Mouse (Mus musculus) lung, adult 18-20 months (tissue): ENCODE results near the gene Fbln5.

ENCODE experiments used
- DNase-seq, 2 experiments: peaks; one replicate each; pipeline ENCODE4 v3.0.0; 2022; ENCODE audit warnings: mixed read lengths in 2 of 2

The Fbln5 gene

DNA sequence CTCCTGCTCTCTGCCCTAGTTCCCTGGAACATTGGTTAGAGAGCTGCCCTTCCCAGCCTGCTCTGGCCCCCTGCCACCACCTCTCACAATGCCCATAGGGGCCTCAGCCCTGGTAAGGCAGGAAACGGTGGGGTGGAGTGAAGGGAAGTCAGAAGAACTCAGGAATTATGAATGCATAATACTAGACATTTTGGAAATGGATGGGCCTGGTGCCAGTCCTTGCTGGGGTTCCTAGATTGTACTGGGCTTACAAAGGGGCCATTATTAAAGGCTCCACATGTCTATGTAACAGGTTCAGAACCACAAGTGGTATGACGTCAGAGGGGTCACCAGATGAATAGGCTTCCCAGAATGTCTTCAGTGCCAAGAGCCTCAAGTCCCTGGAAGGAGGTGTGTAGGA lies 11.5 kb downstream of the Fbln5 start:
- DNase-seq = peak; percentile 40 to 41

DNA sequence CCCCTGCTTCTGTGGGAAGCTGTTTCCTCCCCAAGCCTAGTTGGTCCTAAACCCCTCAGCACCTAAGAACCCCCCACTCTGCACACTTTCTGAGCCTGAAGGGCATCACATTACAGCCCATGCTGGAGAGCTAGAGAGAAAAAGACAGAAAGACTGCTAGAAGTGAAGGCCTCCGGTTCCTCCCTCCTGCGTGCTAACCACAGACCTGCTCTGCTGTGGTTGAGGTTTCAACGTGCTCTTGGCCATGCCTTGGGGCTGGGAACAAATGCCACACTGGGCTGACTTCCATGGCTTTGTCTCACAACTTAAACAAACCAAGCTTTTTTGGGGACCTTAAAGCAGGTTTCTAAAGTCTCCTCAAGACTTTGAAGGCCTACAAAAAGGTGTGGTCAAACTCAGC lies 16.4 kb downstream of the Fbln5 start:
- DNase-seq = no peak

DNA sequence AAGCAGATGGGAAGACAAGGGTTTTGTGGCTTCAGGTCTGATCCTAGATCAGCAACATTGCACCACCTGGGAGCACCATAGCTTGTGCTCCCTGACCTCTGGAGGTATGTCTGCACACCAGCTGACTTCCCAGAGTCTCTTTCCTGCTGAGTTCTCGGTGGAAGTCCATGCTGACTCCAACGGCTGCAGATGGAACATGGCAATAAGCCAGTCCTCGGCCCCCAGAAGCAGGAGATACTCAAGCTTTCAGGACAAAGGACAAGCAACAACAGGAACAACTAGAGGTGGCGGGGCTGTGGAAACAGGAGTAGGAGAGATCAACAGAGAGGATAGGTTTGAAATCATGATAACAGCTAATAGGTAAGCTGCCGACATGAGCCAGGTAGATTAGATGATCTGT lies 17.1 kb downstream of the Fbln5 start:
- no peak for DNase-seq

DNA sequence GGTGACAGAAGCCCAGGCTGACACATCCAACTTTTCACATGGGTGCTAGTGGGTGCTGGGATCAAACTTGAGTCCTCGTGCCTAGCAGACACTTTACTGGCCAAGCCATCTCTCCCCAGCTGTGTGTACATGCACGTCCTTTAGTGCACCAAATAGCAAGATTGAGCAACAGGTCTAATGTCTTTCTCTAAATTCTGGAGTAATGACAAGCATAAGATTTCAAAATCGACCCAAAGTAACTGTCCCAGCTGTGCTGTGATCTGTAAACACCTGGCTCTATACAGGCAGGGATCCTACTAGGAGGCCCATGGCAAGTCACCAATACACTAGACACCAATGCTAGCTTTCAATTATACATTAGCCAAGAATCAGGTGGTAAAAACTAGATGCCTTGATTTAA lies 17.8 kb downstream of the Fbln5 start:
- DNase-seq = no peak

DNA sequence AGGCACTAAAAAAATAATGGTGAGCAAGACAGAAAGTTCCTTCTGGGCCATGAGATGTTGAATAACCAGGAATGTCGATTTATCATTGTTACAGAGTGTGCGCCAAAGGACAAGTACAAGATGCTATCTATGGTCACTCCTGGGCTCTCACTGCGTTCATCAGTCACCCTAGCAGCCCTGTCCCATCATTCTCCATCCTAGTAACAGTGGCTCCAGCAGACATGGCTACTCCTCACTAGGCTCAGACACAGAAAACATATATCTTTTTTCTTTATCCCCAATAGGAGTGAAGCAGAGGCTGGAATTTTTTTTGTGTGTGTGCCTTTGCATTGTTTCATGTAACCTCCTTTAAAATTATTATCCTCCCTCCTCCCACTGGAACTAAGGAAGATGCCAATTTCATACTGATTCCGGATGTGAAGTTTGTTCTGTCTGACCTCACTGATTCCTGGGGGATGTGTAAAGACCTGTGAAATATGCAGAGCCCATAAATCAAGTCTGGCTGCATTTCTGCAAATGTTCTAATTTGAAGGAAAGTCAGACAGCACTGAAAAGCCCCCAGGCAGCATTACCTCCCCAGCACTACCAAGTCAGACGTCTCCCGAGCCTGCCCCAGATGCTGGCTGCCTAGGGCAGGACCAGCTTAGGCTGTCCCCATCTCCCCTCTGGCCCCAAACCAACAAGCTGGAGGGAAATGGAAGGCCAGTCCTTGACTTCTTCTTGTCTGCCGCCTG lies 20.5 kb downstream of the Fbln5 start:
- no peak for DNase-seq

DNA sequence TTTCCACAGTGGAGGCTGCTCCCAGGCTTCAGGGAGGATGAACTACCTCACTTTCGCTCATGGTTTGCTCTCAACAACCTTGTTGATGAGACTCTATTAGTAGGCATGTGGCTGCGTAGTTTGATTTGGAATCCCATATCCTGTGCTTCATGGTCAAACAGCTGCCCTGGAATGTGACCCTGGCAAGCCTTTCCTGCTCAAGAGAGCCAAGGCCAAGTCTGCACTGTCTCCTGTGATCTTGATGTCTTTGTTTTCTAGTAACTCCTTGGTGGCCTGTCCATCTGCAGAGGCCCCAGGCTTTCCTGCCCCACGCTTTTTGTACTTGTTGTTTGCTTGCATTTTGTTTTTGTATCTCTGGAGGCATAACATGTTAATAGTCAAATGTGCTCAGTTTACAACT lies 24.4 kb downstream of the Fbln5 start:
- peak; percentile 38 to 43 for DNase-seq

DNA sequence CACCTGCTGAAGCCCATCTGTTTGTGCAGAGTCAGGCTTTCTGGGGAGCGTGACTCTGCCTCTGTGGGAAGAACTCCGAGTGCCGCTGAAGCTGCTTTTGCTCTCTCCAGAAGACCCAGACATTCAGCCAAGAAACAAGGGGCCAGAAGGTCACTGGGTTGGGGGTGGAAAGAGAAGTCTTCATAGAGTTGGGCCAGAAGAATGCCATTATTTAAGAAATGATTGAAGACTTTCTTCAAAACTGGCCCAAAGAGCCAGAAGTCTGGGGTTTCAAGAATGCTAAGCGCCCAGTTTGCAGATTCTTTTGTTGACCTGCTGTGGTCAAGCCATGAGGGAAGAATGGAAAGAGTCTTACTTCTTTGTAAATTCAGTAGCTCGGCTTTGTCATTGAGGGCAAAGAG lies 25.6 kb downstream of the Fbln5 start:
- peak; percentile 40 to 47 for DNase-seq

DNA sequence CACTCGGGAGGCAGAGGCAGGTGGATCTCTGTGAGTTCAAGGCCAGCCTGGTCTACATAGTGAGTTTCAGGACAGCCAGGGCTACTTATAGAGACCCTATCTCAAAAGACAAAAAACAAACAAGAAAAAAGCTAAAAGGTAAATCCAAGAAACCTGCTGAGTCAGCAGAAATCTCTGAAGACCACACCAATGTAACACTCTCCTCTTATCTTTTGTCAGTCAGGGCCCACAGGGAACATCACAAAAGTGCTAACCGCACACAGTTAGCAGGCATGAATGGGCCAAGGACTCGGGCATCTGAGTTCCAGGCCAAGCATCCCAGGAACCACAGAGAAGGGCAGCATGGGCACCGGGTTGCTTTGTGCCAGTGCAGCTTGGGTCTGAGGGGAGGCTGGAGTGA lies 26.2 kb downstream of the Fbln5 start:
- DNase-seq = no peak

DNA sequence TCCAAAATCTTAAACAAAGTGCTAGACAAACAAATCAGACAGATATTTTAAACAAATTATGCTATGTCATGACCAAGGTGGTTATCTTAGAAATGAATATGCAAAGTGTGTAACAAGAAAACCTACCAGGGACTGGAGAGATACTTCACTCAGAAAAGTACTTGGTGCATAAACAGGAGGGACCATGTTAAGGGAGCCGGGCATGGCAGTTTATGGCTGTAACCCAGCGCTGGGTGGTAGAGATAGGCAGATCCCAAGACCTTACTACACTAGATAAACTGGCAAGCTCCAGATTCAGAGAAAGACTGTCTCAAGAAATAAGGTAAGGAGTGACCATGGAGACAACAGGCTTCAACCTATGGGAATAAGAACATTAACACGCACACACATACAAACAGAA lies 29.1 kb downstream of the Fbln5 start:
- no peak for DNase-seq

DNA sequence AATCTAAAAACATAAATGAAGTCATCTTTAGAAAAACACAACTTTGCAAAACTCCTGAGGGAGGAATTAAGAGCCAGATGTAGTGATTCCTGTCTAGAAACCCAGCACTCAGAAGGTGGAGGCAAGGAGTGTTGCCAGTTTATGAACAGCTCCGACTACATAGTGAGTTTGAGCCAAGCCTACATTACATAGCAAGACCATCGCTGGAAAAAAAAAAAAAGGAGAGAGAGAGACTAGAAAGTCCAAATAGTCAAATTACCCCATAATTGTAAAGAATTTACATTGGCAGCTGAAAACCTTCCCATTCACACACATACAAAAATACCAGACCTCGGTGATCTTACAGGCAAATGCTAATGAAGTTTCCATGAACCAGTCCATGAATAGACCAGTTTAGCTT lies 29.6 kb downstream of the Fbln5 start:
- no peak for DNase-seq

DNA sequence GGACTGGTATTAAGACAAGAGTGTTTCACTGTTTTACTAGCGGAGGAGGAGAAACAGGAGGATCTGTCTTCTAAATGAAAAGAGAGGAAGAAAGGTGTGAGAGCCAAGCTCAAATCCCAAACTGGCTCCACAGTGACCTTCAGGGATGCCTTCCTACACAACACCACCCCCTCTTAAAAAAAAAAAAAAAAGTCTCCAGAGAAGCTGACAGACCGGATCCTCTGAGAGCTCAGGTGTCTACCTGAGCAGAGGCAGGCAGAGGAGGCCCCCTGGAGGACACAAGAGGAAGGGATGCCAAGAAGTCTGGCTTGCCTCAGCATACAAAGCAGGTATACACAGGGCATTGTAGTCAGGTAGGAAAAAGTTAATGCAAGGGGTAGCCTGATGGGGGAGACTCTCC lies 36.1 kb downstream of the Fbln5 start:
- DNase-seq = peak; percentile 42 to 66

DNA sequence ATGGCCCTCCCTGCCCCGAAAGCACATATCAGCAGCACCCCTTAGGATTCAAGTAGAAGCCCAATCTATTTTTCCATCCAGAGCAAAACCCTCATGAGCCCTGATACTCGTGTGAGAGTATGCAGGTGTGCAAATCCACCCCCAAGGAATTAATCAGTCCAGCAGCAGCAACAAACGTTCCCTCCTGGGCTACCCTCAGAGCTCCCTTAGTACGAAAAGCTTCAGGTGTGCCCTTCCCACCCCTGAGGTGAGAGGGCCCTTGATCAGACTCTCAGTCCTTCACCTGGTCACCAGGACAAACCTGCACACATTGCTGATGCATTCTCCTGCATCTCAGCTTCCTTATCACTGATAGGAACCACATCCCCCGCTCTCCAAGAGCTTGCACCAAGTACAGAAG lies 37.9 kb downstream of the Fbln5 start:
- DNase-seq = no peak

DNA sequence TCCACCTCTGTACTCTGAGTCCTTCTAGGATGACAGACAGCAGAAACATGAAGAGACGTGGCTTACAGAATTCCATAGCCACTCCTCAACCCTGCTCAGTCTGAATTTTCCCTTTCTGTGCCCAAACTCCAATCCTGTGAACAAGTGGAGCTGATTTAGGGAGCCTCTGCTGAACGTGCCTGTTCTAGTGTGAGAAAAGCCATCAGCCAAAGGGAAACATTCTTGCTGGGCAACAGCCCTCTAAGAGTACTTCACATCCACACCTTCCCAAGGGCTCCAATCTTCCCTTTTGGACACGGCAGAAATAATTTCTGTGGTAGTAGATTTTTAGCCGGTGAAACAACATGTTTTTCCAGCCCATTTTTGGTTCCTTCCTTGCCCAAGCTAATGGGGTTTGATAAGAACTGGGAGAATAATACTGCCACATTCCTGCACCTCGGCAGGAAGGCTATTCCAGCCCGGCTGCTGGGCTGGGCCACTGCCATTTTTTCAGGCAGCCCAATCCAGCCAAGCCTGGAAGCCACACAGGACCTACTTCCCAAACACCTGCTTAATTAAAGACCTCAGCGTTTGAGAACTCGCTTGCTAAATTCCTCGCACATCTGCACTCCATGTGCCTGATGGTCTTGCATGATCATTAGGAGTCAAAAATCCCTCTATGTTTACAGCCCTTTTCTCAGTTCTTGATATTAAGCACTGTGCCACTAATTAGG lies 41.1 kb downstream of the Fbln5 start:
- peak in 1 of 2 experiments; percentile 38 for DNase-seq

DNA sequence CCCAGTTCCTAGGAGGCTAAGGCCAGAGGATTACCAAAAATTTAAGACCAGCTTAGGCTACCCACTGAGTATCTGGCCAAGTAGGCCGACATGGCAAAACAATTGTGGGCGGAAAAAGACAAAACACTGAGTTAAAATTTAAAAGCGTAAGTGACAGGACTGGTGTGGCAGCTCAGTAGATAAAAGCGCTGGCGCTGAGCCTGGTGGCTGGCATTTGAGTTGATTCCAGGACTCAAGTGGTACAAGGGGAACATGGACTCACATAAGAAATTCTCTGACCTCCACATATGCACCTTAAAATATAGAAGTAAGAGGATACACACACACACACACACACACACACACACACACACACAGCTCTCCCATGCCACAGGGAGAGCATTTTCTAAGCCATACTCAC lies 42.5 kb downstream of the Fbln5 start:
- DNase-seq = peak; percentile 70 to 74

DNA sequence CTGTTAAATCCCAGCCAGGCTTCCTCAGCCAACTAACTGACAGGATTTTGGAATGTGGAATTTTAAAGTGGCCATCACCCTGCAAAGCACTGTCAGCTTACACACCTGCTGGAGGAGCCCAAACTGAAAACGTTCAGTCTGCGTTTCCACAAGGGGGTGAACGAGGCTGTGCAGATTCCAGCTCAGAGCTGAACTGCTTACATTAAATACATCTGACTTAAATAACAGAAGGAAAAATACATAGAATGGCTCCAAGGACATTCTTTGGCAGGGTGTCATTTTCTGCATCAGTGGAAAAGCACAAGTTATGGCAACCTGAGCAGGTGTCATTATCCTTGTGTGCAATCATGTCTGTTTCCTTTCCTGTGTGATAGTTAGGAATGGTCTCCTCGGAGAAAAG lies 44.7 kb downstream of the Fbln5 start:
- no peak for DNase-seq

DNA sequence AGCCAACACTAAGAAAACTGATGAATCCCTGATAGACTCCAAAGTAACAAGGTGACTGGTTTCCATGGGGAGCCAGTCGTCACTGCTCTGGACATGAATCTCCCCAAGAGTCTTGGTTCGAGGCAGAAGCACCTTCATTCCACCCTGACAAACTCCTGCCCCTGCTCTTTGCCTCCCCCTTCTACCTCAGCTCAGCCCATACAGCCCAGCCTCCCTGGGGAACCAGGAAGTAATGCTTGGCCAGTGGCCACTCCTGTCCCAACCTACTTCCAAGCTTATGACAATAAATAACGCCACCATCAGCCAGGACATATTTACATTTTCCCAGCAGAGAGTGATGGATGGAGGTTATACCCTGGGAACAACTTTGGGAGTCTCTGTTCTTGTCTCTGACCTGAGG lies 45.9 kb downstream of the Fbln5 start:
- no peak for DNase-seq

DNA sequence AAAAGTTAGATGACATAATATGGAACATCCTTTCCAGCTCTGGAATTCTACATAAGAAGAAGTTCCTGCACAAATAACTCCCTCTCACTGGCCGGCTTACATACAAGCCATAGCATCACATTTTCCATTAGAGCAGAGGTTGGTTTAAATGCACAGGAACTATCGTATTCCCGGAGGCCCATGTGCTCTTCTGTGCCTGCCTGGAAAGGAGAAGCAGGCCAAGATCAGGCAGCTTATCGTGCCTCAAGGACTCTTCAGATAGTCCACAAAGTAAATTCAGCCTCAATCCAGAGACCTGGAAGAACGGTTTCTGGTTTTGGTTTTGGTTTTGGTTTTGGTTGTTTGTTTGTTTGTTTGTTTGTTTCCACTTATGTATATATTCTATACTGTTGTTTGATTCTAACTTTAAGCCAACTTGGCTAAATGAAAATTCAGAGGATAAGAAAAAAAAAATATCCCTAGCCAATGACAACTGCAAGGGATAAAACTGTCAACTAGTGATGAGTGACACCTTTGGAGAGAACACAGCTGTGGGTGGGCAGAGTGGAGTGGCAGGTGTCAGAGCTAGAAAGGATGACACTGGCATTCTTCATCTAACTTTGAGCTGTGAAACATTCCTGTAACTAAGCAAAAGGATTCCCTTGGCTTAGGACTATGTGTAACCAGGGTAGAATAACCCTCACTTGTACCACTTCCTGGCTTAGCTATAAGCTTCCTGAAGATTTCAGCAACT lies 48.4 kb downstream of the Fbln5 start:
- DNase-seq = peak; percentile 24 to 54

DNA sequence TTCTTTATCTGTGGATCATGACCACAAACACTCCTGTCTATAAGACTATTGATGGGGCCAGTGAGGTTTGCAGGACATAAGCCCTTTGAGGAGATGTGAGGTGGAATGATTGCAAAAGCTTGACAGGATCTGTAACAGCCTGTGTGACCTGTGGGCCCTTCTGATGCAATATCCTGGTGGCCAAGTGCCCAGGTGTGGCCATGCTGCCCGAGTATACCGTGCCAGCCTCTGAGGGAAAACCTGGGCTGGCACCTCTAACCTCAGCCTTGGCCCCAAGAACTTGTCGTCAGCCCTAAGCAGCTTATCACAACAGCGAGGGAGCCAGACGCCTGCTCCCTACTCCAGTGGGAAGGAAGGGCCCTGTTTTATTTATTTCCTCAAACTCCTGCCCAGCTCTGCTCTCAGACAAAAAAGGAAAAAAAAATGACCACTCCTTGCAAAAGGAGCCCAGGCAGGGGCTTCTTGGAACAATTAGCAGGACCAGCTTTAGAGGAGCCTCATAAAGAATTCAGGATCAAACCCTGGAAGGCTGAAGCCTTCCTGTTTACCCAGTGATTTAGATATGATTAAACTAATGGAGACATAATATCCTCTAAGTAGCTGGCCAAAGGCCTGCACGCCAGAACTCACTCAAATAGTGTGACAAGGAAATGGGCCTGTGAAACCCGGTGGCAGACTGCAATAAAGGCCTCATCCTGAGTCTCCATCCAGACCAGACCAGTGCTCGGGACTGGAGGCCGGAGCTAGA lies 51.4 kb downstream of the Fbln5 start:
- peak; percentile 90 to 93 for DNase-seq

DNA sequence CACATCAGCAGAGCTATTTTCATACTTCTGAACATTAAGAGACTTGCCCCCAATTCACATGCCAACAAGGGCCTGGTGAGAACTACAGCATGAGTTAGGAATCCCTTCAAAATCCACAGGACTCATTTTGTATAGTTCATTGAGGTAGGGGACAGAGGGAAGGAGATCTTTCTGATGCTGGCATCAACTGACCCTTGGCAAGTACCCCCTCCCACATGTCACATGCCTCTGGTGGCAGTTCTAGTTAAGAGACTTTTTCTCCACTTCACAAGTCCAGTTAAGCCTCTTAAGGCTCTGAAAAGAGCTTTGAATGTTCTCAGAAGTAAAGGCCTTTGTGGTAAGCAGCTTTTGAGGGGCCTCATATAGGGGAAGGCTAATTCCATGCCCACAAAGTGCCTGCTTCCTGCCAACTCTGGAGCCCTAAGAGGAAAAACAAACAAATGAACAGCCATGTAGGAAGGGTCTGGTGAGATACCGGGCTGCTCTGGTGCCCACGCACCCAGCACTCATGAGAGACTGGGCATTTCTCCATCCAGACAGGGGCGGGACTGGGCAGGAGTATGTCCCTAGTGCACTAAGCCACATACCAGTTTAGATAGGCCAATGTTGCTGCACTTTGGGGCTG lies 52.5 kb downstream of the Fbln5 start:
- DNase-seq = peak; percentile 91 to 94

DNA sequence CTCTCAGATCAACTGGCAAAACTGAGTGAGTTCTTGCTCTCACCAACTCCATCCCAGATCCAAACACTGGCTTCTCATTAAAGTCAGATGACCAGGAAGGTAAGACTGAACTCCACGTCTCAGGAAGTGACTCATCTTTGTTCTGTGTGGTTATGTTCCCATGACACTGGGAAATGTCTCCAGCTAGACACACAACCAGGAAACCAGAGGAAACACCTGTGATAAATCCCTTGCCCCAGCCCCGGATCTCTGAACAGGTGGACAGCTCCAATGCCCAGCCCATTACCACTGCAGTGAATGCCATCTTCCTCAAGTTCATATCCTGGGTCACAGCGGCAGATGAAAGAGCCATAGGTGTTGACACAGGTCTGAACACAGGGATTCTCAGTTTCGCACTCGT lies 54.0 kb downstream of the Fbln5 start:
- no peak for DNase-seq

DNA sequence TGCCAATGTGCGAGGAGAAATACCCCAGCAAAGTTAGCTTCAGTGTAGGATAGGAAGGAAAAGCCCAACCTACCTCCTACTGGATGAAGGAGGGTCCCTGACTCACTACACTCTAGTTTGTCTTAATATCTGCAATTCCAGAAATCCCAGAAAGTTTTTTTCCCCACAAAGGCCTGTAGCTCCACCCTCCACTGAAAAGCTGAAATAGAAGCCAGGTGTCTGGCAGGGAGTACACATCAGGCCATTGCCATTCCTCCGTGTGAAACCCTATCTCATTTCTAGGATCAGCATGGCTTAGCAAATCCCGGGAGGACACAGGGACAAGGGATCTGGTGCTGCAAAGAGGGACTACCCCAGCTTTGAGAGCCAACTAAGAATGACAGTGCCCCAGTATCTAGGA lies 55.8 kb downstream of the Fbln5 start:
- DNase-seq = no peak

DNA sequence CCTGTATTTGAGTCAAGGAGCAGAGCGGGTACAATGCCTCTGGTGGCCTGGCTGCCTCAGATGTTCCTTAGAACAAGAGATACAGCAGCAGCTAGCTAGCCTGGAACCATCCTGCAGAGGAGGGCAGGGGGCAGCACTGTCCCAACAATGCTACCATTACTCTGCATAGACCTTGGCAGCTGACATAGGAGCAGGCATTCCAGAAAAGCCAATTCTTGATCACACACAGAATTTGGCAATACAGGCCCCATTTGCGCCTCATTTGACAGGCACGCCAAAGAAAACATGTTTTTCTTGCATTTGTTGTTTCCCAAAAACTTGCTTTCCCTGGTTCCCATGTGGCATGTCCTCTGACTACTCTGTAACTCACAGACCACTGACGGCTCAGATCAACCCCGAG lies 56.8 kb downstream of the Fbln5 start:
- DNase-seq = peak; percentile 37 to 43
